Mouse (Mus musculus): ENCODE data around the gene Slc38a6. TPM values are rescaled to one million over a fixed set of nuclear protein-coding genes. Genes with fewer than 3 reads are reported as not detected.

The Slc38a6 gene
- total RNA-seq, 2 experiments from 2014 or later: 11.7 to 18.6 TPM

DNA sequence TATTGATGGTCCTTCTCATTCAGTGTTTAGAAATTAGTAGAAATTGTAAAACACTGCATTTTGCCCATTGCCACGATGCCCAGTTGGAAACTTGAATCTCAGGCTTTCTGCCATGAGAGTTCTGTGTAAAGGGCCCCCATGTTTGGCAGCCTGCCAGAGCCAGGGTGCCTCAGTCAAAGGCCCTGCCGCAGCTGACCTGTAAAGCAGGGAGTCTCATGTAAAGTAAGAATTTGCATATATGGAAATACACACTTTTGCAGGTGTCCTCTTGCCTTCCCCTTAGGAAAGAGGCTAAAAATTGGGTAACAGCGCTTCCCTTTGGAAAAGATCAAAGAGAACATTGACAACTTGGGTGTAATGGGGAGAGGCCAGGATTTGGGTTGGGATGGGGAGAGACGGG, 67.9 kb downstream of the Slc38a6 start:
- no peak for DNase-seq (ENCODE audit: low spot score in 2 of 2)

GRCm38 (mm10) chr12:73355084-73355775, 68.7 kb downstream of the Slc38a6 start:
- no peak for DNase-seq (ENCODE audit: low spot score in 2 of 2)

DNA sequence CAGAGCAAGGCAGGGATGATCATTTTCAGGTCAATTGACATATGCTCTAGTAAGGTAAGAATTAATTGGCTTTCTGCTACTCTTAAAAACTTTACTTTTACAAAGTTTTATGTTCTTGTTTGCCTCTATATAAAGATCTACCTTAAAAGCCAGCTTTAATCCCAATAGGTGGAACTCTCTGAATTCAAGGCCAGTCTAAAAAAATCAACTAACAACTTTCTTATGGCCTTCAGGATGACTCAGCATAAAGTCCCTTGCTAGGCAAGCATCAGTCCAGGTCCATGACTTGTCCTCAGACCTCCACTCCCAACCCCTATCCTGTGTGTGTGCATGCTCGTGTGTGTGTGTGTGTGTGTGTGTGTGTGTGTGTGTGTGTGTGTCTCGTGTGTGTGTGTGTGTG, 70.1 kb downstream of the Slc38a6 start:
- DNase-seq (ENCODE audit: low spot score in 2 of 2): no peak

DNA sequence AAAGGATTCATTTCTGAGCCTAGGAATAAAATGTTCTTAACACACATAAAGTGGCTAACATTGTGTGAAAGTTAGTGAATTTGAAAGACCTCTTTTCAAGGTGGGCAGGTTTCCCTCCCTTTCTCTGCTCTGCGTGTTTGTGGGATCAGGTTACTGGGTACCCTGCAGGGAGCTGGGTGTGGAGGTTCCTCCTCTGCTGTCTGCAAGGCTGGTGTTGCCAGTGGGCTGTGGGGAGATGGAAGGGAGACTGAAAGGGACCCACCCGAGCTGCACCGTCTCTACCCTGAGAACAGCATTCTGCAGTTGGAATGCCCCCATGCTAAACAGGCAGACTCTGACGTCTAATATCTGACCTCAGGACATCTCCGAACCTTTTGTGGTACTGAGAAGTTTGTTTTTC, 70.7 kb downstream of the Slc38a6 start:
- no peak for DNase-seq (ENCODE audit: low spot score in 2 of 2)

GRCm38 (mm10) chr12:73357736-73358135, 71.2 kb downstream of the Slc38a6 start:
- no peak for DNase-seq (ENCODE audit: low spot score in 2 of 2)

DNA sequence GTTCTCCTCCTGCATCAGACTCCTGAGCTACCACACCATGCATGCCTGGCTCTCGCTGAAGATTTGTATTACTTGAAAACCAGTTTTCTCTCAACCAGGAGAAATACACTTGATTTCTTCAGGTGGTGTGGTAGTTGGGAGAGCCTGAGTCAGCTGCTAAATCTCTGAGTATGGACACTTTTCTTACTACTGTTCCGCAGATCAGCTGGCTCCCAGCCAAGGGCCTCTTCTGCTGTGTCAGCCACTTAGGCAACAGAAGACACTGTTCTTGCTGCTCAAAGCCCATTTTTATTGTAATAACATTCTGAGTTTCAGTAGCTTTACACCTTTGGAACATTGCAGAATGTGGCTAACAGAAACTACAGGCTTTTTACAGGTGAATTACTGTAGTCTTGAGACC, 72.1 kb downstream of the Slc38a6 start:
- DNase-seq (ENCODE audit: low spot score in 2 of 2): no peak

DNA sequence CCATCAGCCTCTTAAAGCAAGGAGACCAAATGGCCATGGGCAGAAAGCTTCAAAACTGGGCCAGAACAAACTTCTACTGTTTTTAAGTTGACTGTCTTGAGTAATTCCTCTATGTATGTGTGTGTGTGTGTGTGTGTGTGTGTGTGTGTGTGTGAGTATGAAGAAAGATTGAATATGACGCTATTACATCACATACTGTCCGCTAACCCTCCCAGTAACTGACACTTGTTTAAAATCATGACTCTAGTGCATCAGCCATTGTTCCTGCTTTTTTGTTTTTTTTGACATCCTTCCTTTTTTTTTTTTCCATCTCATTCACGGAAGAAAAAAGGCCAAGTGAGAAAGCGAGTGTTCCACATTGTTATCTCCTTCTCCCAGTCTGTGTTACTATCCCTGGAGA, 72.9 kb downstream of the Slc38a6 start:
- no peak for DNase-seq (ENCODE audit: low spot score in 2 of 2)

DNA sequence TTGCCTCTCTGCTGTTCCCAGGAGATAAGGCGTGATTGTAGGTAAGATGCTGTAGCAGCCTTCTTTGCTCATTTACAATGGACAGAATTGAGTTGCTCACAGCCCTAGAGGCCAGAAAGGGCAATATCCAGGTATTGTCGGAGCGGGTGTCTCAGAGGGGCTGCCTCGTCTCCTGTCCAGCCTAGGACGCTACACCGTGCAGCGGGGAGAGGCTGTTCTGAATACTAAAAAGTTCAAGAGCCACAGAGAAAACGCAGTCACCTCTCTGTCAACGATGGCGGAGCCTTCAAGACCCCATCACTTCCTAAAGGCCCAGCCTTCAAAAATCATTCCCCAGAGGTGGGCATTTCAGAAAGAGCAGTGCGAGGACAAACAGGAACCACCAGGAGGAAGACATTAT, 74.6 kb downstream of the Slc38a6 start:
- DNase-seq (ENCODE audit: low spot score in 2 of 2): no peak

- no peak for DNase-seq (ENCODE audit: low spot score in 2 of 2)
Observed at GRCm38 (mm10) chr12:73363401-73363800, 76.8 kb downstream of the Slc38a6 start.

DNA sequence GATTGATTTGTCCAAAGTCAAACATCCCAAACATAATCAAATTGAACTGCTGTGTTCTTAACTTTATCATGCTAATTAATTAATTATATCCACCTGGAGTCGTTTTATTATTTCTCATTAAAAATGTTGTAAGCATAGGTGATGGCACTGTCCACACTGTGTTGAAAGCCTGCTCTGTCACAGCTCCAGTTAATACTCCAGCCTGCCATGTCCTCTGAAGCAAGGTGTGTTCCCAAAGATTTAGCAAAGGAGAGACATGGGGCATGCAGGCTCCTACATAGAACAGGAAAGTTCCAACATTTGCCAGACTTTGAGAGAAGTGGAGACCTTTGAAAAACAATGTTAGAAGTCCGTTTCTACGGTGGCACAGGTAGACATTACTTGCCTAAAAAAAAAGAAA, 77.4 kb downstream of the Slc38a6 start:
- no peak for DNase-seq (ENCODE audit: low spot score in 2 of 2)

DNA sequence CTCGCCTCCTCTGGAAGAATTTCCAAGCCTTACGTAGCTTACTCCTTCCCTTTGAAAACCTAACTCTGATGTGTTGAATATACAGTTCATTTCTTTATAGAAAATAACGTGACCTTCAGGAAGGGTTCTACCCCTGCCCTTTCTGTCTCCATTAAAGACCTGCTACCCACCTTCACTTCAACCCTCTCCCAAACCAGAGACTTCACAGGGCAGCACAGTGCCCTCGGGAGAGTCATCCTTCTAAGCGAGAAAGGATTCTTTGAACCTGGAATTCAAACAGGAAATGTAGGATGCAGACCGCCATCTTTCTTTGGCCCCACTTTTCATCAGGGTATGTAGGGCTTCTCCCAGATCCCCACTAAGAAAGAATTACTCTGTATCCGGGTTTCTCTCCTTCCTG, 80.0 kb downstream of the Slc38a6 start:
- DNase-seq (ENCODE audit: low spot score in 2 of 2): no peak

DNA sequence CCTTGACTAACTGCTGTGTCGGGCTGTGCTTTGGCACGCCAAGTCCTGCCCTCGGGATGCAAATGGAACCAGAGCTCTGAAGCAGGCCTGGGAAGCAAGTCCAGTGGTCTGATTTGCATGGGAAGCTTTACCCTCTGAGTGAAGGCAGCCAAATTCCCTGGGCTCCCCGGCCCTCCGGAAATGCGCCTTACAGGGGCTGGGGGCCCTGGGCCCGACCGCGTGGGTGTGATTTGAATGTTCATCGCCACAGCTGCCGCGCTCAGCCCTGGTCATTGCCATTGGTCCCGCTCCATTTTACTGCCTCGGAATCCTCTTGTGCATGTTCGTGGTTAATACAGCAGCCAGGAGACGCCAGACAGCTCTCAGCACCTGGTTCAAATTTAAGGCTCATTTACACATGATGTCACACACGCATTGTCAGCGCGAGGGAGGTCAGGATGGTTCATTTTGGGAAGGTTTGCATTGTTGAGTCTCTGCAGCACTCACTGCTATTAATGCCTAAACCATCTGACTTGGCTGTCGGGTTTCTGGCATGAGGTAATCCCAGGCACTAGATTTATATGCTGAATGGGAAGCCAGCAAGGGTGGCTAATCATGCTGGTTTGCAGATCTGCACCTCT, 81.0 kb downstream of the Slc38a6 start:
- DNase-seq (ENCODE audit: low spot score in 2 of 2): peak in 1 of 2 experiments; percentile 39

DNA sequence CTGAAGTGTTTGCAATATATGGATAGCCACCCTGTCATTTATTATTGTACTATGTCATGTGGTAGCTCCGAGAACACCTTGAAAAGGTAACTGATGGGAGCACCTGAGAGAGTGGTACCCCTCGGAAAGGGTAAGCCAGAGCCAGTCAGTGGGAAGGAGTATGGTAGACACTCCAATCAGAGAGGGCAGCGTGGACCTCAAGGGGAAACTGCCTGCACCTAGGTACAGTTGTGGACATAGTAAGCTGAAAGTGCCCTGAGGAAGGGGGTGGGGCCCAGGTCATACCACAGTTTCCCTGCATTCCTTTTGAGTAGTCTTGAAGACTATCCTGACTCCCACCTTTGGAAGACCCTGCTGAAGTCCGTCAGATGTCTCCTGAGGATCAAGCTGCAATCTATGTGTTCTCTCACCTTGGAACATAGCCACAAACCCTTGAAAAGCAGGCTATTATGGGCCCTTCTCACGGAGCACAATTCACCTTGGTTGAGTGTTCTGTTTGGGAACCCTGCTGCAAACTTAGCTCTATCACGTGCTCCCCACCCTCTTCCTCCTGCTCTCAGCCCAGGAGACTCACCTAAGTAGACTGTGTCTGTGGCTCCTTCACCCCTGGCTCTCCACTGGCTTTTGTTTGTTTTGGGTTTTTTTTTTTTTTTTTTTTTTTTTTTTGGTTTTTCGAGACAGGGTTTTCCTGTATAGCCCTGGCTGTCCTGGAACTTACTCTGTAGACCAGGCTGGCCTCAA, 82.5 kb downstream of the Slc38a6 start:
- no peak for DNase-seq (ENCODE audit: low spot score in 2 of 2)

- DNase-seq (ENCODE audit: low spot score in 2 of 2): no peak
Observed at GRCm38 (mm10) chr12:73370367-73370944, 83.9 kb downstream of the Slc38a6 start.

DNA sequence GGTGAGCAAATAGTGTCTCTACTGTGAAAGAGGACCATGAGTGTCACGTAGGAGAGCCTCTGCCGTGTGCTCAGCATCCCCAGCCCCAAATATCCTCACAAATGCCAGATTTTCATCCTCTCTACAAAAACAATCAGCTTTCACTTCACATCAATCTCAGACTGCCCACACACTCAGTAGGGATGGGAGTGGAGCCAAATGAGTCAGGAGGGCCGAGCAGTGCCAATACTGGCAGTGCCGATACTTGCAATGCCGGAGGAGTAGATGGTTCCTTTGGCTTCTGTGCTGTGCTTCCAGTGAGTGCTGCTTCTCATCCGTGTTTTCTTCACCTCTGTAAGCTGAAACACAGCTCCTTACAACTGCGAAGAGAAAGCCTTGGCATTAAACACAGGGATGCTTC, 84.6 kb downstream of the Slc38a6 start:
- DNase-seq (ENCODE audit: low spot score in 2 of 2): peak; percentile 36 to 57

- DNase-seq (ENCODE audit: low spot score in 2 of 2): no peak
Observed at GRCm38 (mm10) chr12:73378026-73378425, 91.4 kb downstream of the Slc38a6 start.

DNA sequence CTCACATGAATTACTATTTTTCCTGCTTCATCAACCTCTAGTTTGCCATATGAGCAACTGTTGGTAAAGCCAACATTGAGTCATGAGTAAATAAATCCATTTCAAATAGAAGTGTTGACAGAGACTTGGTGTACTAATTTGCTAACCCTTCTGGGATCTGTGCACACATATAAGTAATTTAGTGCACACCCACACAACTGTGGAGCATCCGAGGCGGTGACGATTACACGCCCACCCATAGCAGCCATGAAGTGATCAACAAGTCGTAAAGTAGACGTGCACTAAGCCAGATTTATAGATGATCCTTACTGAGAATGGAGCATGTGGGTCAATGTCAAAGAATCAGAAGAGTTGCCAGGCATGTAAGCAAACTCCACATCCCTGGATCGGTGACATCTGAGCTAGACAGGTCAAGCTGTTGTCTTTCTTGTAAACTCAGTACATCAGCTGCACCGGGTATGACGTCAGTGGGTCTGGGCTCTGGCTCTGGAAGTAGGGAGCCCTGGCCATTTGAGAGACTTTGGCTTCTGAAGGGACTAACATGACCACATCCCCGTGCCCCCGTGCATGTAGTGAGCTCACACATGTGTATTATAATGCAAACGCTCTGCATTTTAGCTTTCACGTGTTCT, 92.3 kb downstream of the Slc38a6 start:
- DNase-seq (ENCODE audit: low spot score in 2 of 2): no peak

DNA sequence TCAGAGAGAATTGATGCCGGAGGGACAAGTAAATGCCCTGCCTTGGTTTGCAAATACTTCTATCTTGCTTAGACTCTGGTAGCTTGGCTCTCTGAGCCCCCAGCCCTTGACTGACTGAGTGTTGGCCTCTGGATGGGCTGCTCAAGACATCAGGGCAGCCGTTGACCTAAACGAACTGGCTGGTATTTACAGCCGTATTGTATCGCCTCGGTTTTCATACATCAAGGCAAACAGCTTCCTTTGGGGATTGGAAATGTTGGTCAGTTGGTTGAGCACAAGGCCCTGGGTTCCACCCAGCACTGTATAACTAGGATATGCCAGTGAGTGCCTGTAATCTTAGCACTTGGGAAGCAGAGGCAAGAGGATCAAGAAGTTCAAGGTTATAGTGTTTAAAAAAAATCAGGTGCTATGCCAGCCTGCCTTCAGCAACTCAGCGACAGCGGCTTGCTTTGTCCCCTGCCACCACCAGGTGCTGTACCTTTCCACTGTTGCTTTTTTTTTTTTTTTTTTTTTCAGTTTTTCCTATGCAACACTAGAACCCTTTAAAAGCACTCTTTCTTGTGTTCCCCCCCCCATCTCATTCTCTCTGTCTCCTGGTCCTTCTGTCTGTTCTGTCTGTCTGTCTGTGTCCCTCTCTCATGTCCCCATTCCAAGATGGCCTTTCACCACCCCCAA, 94.2 kb downstream of the Slc38a6 start:
- no peak for DNase-seq (ENCODE audit: low spot score in 2 of 2)

DNA sequence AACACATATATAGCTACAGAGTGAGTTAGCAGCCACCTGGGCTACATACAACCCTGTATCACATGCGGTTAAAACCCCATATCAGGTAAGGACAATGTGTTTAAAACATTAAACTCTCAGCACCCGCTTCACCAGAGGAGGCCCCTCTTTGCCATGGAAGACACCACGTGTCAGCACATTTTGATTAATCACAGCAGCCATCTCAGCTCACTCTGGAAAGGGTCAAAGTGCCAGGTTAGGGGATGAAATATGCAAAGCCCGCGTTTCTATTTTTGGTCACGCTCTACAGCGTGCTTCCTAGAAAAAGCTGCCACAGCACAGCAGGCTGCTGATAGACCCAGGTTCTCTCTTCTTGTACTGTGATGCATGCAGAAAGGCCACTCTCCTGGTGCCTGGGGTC, 94.9 kb downstream of the Slc38a6 start:
- DNase-seq (ENCODE audit: low spot score in 2 of 2): no peak

- no peak for DNase-seq (ENCODE audit: low spot score in 2 of 2)
Observed at GRCm38 (mm10) chr12:73382290-73383178, 96.0 kb downstream of the Slc38a6 start.
